Mouse (Mus musculus) forebrain, embryonic 13.5 days (tissue): ENCODE results near the gene Gdnf. TPM values are rescaled to one million over a fixed set of nuclear protein-coding genes. Genes with fewer than 3 reads are reported as not detected.

Experiments
- ATAC-seq: fragments of 200-750 bp; cut with Nextera tagmentation; 2 replicates; pipeline ENCODE4 v1.8.0; 2017
- H3K27ac ChIP-seq: fragments of 300-500 bp; sonication (generic); 2 replicates; pipeline ENCODE4 v1.5.1; 2015; ENCODE audit warnings: inconsistent platforms, mild to moderate bottlenecking, moderate library complexity
- H3K27me3 ChIP-seq: fragments of 300-500 bp; sonication (generic); 2 replicates; pipeline ENCODE4 v1.6.1; 2015; ENCODE audit warnings: mild to moderate bottlenecking, inconsistent platforms
- H3K36me3 ChIP-seq: fragments of 300-500 bp; sonication (generic); 2 replicates; pipeline ENCODE4 v1.6.1; 2015; ENCODE audit warnings: mild to moderate bottlenecking, inconsistent platforms; ENCODE audit not compliant: poor library complexity, severe bottlenecking
- H3K4me1 ChIP-seq: fragments of 300-500 bp; sonication (generic); 2 replicates; pipeline ENCODE4 v1.6.1; 2015; ENCODE audit warnings: inconsistent platforms
- H3K4me2 ChIP-seq: fragments of 300-500 bp; sonication (generic); 2 replicates; pipeline ENCODE4 v1.6.1; 2015; ENCODE audit warnings: inconsistent platforms, mild to moderate bottlenecking, moderate library complexity
- H3K4me3 ChIP-seq: fragments of 300-500 bp; sonication (generic); 2 replicates; pipeline ENCODE4 v1.5.1; 2015; ENCODE audit warnings: mild to moderate bottlenecking, inconsistent platforms
- H3K9ac ChIP-seq: fragments of 300-500 bp; sonication (generic); 2 replicates; pipeline ENCODE4 v1.6.1; 2015; ENCODE audit warnings: mild to moderate bottlenecking, inconsistent platforms
- H3K9me3 ChIP-seq: fragments of 300-500 bp; sonication (generic); replicated peaks from 2 replicates; pipeline ENCODE4 v1.6.1; 2016; ENCODE audit warnings: inconsistent platforms
- WGBS: fragments of 180-500 bp; shearing (Covaris S2); methylation state at CpG from one replicate; pipeline ENCODE4 v1.1.7; 2015; 5-methylcytosine and 5-hydroxymethylcytosine counted together
- polyA plus RNA-seq: library from polyadenylated mRNA; unstranded; fragments of >200 nt; fragmentation: Nextera tagmentation; extraction: Ambion mirVana; gene quantifications from 2 replicates; pipeline ENCODE4 v1.2.1, GENCODE M21; 2015

Gdnf gene
- polyA plus RNA-seq, 1 experiment from 2014 or later = not detected

DNA sequence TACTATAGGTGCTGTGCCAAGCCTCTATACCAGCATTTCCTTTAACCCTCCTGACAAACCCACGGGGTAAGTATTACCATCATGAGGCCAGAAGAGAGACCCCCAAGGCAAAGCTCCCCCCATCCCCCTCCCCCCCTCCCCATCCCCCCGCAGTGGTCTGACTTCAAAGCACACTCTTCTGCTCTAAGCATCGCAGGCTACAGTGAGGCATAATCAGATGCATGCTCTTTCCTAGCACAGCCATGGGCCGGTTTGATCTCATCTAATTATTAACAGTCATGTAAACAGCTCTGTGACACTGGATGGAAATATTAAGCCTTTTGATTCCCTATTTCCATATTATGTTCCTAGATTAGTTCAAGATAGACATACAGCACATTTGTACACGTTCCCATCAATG lies 61.8 kb downstream of the Gdnf start:
- H3K27ac ChIP-seq = no peak overlapping the region
- no peak overlapping the region for H3K4me3 ChIP-seq
- H3K27me3 ChIP-seq = no peaks in the 10 kb centered on the region
- ATAC-seq = no peak
- H3K36me3 ChIP-seq = no peaks in the 10 kb centered on the region
- no peak overlapping the region for H3K9ac ChIP-seq
- no peaks in the 10 kb centered on the region for H3K9me3 ChIP-seq
- 60% methylated on average over 5 of the region's 5 CpGs for WGBS
- H3K4me1 ChIP-seq = no peaks in the 10 kb centered on the region
- H3K4me2 ChIP-seq = no peak overlapping the region

DNA sequence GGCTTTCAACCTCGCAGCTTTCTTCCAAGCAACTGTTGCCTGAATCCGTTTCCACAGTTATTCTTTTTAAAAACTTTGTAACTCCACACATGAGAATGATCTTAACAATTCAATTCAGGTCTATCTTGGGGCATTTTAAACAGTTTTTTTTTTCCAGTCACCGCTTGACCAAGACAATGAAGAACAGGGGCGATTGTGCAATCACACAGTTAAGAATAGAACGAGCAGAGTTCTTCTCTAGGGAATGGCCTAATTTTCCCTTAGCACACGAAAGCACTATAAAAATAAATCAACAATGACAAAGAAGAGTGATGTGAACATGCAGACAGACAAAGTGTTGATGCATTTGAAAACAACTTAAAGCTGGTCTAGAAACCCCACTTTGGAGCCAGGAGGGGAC lies 65.2 kb downstream of the Gdnf start:
- Histone ChIP-seq H3K36me3 (peaks cover 9% of the 10 kb centered on the region), H3K4me1 (no peaks in the 10 kb centered on the region), H3K27me3 (no peaks in the 10 kb centered on the region), H3K9me3 (no peaks in the 10 kb centered on the region), H3K27ac (no peak overlapping the region), H3K4me2 (no peak overlapping the region), H3K9ac (no peak overlapping the region), H3K4me3 (no peak overlapping the region)
- no peak for ATAC-seq
- WGBS = 77% methylated on average over 6 of the region's 6 CpGs

DNA sequence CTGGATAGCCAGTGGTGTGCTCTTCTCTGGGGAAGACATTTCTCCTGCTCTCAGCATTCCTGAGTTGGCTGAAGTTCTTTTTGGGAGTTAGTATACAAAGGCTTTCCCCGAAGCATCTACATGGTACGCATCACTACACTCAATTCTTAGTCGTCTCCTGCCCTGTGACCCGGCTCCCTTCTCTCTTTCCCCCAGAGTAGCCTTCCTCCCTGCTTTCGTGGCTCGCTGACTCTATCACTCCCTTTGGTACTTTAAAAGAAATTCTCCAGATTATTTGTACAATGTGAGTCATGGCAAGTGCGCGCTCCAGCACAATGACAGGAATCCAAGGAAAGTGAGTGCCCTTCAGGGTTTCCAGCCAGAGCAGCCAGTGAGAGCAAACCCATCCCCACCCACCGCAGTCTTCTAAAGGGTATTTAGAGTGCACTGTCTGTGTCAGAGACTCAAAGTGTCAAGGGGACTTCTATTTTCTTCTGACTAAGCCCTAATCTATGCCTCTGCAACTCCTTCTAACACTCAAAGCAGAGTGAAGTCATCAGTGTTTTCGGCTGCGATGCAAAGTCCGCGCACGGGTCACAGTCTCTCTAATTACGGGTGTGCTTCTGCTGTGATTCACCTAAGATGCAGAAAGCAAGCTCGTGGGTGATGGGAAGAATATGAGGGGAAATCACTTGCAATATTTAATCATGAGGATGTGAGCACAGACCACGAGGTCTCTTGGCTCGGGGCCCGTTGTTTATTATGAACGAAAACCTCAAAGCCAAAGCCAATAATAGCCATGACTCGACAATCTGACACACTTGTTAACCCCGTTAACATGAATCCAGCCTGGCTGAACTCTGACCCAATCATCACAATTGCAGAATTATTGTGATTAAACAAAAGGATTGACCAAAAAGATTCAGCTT lies 67.2 kb downstream of the Gdnf start:
- Histone ChIP-seq H3K27ac (no peak overlapping the region), H3K4me2 (no peak overlapping the region), H3K36me3 (peaks cover 20% of the 10 kb centered on the region), H3K4me1 (no peaks in the 10 kb centered on the region), H3K4me3 (no peak overlapping the region), H3K9me3 (no peaks in the 10 kb centered on the region), H3K27me3 (no peaks in the 10 kb centered on the region), H3K9ac (no peak overlapping the region)
- 58% methylated on average over 22 of the region's 22 CpGs for WGBS
- peak; percentile 20; the same call in 1 of the 2 replicates for ATAC-seq

DNA sequence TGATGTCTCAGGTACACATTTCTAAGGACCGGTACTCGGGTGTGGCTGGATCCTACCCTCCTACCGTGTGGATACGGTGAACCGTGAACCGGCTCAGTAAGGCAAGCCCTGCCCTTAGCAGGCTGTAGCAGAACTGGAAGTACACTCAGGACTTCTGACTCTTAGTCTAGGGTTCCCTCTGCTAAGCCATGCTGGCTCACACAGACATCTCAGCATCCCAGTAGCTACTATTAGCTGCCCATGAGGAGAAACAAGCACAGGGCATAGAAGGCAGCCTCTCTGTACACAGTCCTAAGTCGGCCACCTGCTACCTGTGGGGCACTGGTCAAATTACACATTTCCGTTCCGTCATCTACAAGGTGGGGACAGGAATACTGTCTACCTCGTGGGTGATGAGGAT lies 68.2 kb downstream of the Gdnf start:
- ATAC-seq = no peak
- H3K4me3 ChIP-seq = no peak overlapping the region
- H3K27me3 ChIP-seq = no peaks in the 10 kb centered on the region
- no peaks in the 10 kb centered on the region for H3K9me3 ChIP-seq
- WGBS = 86% methylated on average over 10 of the region's 10 CpGs
- H3K9ac ChIP-seq = no peak overlapping the region
- H3K4me1 ChIP-seq = no peaks in the 10 kb centered on the region
- H3K27ac ChIP-seq = no peak overlapping the region
- H3K4me2 ChIP-seq = no peak overlapping the region
- H3K36me3 ChIP-seq = peaks cover 24% of the 10 kb centered on the region

DNA sequence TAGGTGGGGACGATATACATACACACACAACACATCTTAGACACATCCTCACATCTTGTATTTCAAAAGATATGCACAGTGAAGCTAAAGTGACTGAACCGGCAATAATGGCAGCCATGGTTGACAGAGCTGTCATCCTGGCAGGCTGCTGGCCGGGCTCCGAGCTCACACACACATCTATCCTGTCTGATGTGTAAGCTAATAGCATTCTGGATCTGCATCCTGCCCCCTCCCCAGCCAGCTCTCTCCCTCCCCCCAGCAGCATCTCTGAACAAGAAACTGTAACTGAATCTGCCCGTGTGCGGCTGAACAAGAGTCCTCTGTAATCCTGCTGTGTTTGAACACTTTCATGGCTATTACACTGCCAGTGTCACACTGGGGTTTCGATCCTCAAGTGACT lies 69.3 kb downstream of the Gdnf start:
- Histone ChIP-seq H3K4me1 (no peaks in the 10 kb centered on the region), H3K4me2 (no peak overlapping the region), H3K27ac (no peak overlapping the region), H3K36me3 (peaks cover 29% of the 10 kb centered on the region), H3K27me3 (no peaks in the 10 kb centered on the region), H3K9me3 (no peaks in the 10 kb centered on the region), H3K4me3 (no peak overlapping the region), H3K9ac (no peak overlapping the region)
- 79% methylated on average over 7 of the region's 7 CpGs for WGBS
- ATAC-seq = no peak

DNA sequence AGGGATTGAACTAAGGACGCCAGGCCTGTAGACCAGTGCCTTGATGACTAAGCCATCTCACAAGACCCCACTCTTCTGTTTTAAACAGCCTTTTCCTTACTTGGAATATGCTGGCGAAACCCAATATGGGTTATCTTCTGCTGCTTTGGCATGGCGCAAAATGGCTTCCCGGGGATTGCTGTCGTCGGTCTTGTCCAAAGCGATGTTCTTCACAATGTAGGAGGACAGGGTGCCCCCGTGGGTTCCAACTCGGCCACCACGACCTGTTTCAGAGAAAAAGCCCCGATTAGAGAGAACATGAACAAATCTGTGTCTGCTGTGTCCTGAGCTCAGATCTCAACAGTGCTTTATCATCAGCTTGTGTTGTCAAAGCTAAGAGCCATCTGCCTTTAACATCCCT lies 73.5 kb downstream of the Gdnf start:
- no peaks in the 10 kb centered on the region for H3K27me3 ChIP-seq
- H3K4me2 ChIP-seq = no peak overlapping the region
- no peak overlapping the region for H3K4me3 ChIP-seq
- no peak overlapping the region for H3K27ac ChIP-seq
- H3K9me3 ChIP-seq = no peaks in the 10 kb centered on the region
- H3K4me1 ChIP-seq = no peaks in the 10 kb centered on the region
- no peak for ATAC-seq
- no peak overlapping the region for H3K9ac ChIP-seq
- 96% methylated on average over 11 of the region's 11 CpGs for WGBS
- H3K36me3 ChIP-seq = peaks cover 33% of the 10 kb centered on the region

DNA sequence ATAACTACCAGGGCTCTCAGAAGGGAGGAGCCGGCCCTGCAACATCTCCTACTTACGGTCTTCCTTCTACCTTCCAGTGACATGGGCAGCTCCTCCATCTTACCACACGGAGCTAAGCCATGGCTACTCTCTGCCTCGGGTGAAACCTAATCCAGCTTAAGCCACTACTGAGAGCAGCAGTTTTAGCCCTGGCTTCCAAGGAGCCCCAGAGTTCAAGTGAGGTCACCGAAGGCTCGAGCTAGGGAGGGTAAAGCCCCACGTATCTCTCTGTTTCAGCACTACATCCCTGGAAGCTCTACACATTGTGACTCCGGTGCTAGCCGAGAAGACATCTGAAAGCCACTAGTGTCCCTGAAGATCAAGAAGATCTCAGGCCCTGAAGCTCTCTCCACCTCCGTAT lies 74.5 kb downstream of the Gdnf start:
- Histone ChIP-seq H3K4me3 (no peak overlapping the region), H3K9me3 (no peaks in the 10 kb centered on the region), H3K36me3 (peaks cover 30% of the 10 kb centered on the region), H3K27me3 (no peaks in the 10 kb centered on the region), H3K4me1 (no peaks in the 10 kb centered on the region), H3K4me2 (no peak overlapping the region), H3K27ac (no peak overlapping the region), H3K9ac (no peak overlapping the region)
- 68% methylated on average over 10 of the region's 10 CpGs for WGBS
- no peak for ATAC-seq

DNA sequence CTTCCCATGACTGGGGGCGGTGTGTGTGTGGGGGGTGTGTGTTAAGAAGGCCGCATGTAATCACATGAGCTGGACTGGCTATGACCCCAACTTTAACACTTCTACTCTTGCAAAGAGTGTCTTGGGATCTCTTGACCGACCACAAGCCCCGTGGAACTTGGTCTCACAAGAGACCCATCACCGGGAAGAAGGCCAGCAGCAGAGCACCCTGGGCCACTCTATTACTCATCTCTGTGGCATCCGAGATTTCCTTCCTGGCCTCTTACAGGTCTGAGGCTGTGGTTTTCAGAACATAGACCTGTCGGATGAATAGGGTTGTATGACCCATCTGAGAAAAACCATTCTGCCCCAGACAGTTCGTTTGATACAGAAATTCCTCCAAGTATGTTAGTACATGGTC lies 75.9 kb downstream of the Gdnf start:
- Histone ChIP-seq H3K36me3 (peaks cover 23% of the 10 kb centered on the region), H3K4me3 (no peak overlapping the region), H3K4me2 (no peak overlapping the region), H3K9ac (no peak overlapping the region), H3K4me1 (no peaks in the 10 kb centered on the region), H3K27ac (no peak overlapping the region), H3K9me3 (no peaks in the 10 kb centered on the region), H3K27me3 (no peaks in the 10 kb centered on the region)
- WGBS = 92% methylated on average over 8 of the region's 8 CpGs
- ATAC-seq = no peak
